Mouse (Mus musculus): ENCODE measurements at regions not wholly inside any gene's neighbourhood (a gene's known extent, or its start where the extent isn't known, plus 50 kb on each side); places are given as distances from the start of the nearest gene placed in this dataset.
A peak's percentile ranks its signal among the peaks of the same experiment; 100 is the strongest.

GRCm38 (mm10) chr16:66190801-66191200 is 375.7 kb downstream of the Vgll3 start:
- Histone ChIP-seq H3K27me3 (ENCODE audit: insufficient read depth, low read length) (no peaks in the 10 kb centered on the region), H3K9ac (no peak overlapping the region), H3K9me3 (ENCODE audit: low read length) (no peaks in the 10 kb centered on the region), H3K4me3 (ENCODE audit: low read depth, low read length) (no peak overlapping the region), H3K4me1 (ENCODE audit: insufficient read depth) (no peaks in the 10 kb centered on the region), H3K27ac (ENCODE audit: low read depth, low read length) (no peak overlapping the region), H3K36me3 (ENCODE audit: insufficient read depth) (no peaks in the 10 kb centered on the region), H3K4me2 (ENCODE audit: low read depth) (no peak overlapping the region)
- 24% methylated on average over 2 of the region's 2 CpGs for WGBS
- DNase-seq: peak; percentile 81
- ATAC-seq: no peak; the same call in 1 of the 2 replicates
- peak; percentile 80 for TF ChIP-seq CTCF (IDR thresholded peaks at IDR 0.05; ENCODE audit: low read depth)

- ATAC-seq (no peak), DNase-seq (no peak)
- H3K27me3 ChIP-seq (ENCODE audit: insufficient read depth, low read length): no peaks in the 10 kb centered on the region
- H3K4me2 ChIP-seq (ENCODE audit: low read depth): no peak overlapping the region
- H3K4me3 ChIP-seq (ENCODE audit: low read depth, low read length): no peak overlapping the region
- TF ChIP-seq CTCF (IDR thresholded peaks at IDR 0.05; ENCODE audit: low read depth): no peak
- no peaks in the 10 kb centered on the region for H3K36me3 ChIP-seq (ENCODE audit: insufficient read depth)
- H3K9ac ChIP-seq: no peak overlapping the region
- H3K4me1 ChIP-seq (ENCODE audit: insufficient read depth): no peaks in the 10 kb centered on the region
- WGBS: 90% methylated on average over 7 of the region's 7 CpGs
- no peak overlapping the region for H3K27ac ChIP-seq (ENCODE audit: low read depth, low read length)
- H3K9me3 ChIP-seq (ENCODE audit: low read length): no peaks in the 10 kb centered on the region
Measured at GRCm38 (mm10) chr16:66201406-66201805, 386.3 kb downstream of the Vgll3 start.

Measured in forebrain, postnatal 0 days (tissue).